Mouse (Mus musculus): ENCODE measurements at regions not wholly inside any gene's neighbourhood (a gene's known extent, or its start where the extent isn't known, plus 50 kb on each side); places are given as distances from the start of the nearest gene placed in this dataset.
"Not testable (repeated sequence)": the region's sequence is repeated elsewhere in the genome, so short reads cannot be mapped to it uniquely, and the experiment has no call there.

GRCm38 (mm10) chr3:41504867-41505266 is 50.7 kb upstream of the Jade1 start:
- no peak for DNase-seq

- no peak for DNase-seq
Measured at GRCm38 (mm10) chr3:41502161-41502560, 53.4 kb upstream of the Jade1 start.

GRCm38 (mm10) chr3:41501639-41502038 is 53.9 kb upstream of the Jade1 start:
- DNase-seq = not testable (repeated sequence)

- DNase-seq = no peak
Measured at GRCm38 (mm10) chr3:41501124-41501523, 54.4 kb upstream of the Jade1 start.

- no peak for DNase-seq
Measured at GRCm38 (mm10) chr3:41499680-41500079, 55.9 kb upstream of the Jade1 start.

GRCm38 (mm10) chr3:41498791-41499190 is 56.7 kb upstream of the Jade1 start:
- DNase-seq = no peak

- no peak for DNase-seq
Measured at GRCm38 (mm10) chr3:41497771-41498170, 57.8 kb upstream of the Jade1 start.

GRCm38 (mm10) chr3:41496931-41497710 is 58.4 kb upstream of the Jade1 start:
- peak; percentile 19 for DNase-seq

- DNase-seq = no peak
Measured at GRCm38 (mm10) chr3:41495893-41496292, 59.6 kb upstream of the Jade1 start.

GRCm38 (mm10) chr3:41495097-41495496 is 60.4 kb upstream of the Jade1 start:
- no peak for DNase-seq

- DNase-seq = no peak
Measured at GRCm38 (mm10) chr3:41493472-41493871, 62.1 kb upstream of the Jade1 start.

- no peak for DNase-seq
Measured at GRCm38 (mm10) chr3:41492727-41493392, 62.7 kb upstream of the Jade1 start.

GRCm38 (mm10) chr3:41492031-41492726 is 63.4 kb upstream of the Jade1 start:
- no peak for DNase-seq

GRCm38 (mm10) chr3:41491185-41491584 is 64.3 kb upstream of the Jade1 start:
- DNase-seq = no peak

- no peak for DNase-seq
Measured at GRCm38 (mm10) chr3:41489998-41490397, 65.5 kb upstream of the Jade1 start.

GRCm38 (mm10) chr3:41489571-41489970 is 66.0 kb upstream of the Jade1 start:
- no peak for DNase-seq

- no peak for DNase-seq
Measured at GRCm38 (mm10) chr3:41488229-41488774, 67.2 kb upstream of the Jade1 start.

GRCm38 (mm10) chr3:41484920-41485319 is 70.6 kb upstream of the Jade1 start:
- DNase-seq = no peak

GRCm38 (mm10) chr3:41483582-41483981 is 71.9 kb upstream of the Jade1 start:
- DNase-seq = no peak

GRCm38 (mm10) chr3:41482881-41483494 is 72.5 kb upstream of the Jade1 start:
- DNase-seq = no peak

GRCm38 (mm10) chr3:41480186-41480585 is 75.3 kb upstream of the Jade1 start:
- no peak for DNase-seq

- DNase-seq = no peak
Measured at GRCm38 (mm10) chr3:41478971-41479370, 76.6 kb upstream of the Jade1 start.

- DNase-seq = no peak
Measured at GRCm38 (mm10) chr3:41476516-41476915, 79.0 kb upstream of the Jade1 start.

Data from thymus, postnatal 4 days (tissue).